Mouse (Mus musculus) ES-Bruce4 (cell line): ENCODE results near the gene Me3.

Experiments
- CTCF ChIP-seq: IDR thresholded peaks from one replicate; pipeline ENCODE4 v1.8.1; 2011; ENCODE audit warnings: low read depth, low read length
- EP300 ChIP-seq: IDR thresholded peaks from 2 replicates; pipeline ENCODE4 v1.6.1; 2011; ENCODE audit warnings: low read depth, low read length; ENCODE audit not compliant: insufficient read depth

DNA sequence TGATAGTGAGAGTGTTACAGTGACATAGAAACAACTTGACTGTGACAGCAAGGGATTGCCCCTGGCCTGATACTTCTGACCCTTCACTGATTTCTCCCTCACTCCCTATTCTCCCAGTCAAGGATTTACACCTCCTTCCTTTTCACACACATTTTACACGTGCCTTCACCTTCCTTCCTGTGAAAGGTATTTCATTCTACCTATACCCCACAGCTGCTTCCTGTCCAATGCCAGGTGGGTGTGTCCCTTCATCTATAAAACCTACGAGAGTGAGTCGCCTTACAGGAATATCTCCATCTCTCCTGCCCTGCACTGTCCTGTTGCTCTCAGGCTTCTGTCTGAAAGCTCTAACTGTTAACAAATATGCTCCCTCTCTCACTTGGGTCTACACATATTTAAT, 163.2 kb downstream of the Me3 start:
- TF ChIP-seq CTCF (no peak), EP300 (no peak)
